28 mouse cellular contexts compared by ENCODE assay signal in genomic region chrX:103862877-103863276, GRCm38 (mm10).
"Had no signal": no experiment of that assay in that cellular context is flagged by ENCODE, and none has a peak within 500 bp of the region (broad histone marks: within the 10 kb centered on the region; RNA-seq: fewer than 3 reads in every experiment).

No protein-coding gene starts in this region.

- H3K27ac ChIP-seq: gastrocnemius, adult 2 months; heart, embryonic 10.5 days; hindbrain, embryonic 10.5 days; hindbrain, embryonic 12.5 days; hindbrain, embryonic 14.5 days; intestine, embryonic 15.5 days; left cerebral cortex, adult 2 months; limb, embryonic 10.5 days; limb, embryonic 12.5 days; liver, embryonic 13.5 days; liver, embryonic 15.5 days had no signal

- H3K27me3 ChIP-seq: intestine, embryonic 15.5 days had no signal

- H3K9ac ChIP-seq: heart, embryonic 12.5 days; hindbrain, embryonic 12.5 days; hindbrain, embryonic 14.5 days; intestine, embryonic 15.5 days; limb, embryonic 12.5 days; liver, embryonic 13.5 days; liver, embryonic 15.5 days; liver, postnatal 0 days had no signal

- H3K4me1 ChIP-seq: heart, embryonic 10.5 days; heart, embryonic 12.5 days; hindbrain, embryonic 10.5 days; hindbrain, embryonic 12.5 days; intestine, embryonic 15.5 days; limb, embryonic 10.5 days; limb, embryonic 12.5 days; liver, embryonic 13.5 days; liver, embryonic 15.5 days had no signal

- H3K4me3 ChIP-seq: gastrocnemius, adult 2 months; heart, embryonic 10.5 days; heart, embryonic 12.5 days; hindbrain, embryonic 10.5 days; hindbrain, embryonic 12.5 days; intestine, embryonic 15.5 days; left cerebral cortex, adult 2 months; limb, embryonic 10.5 days; limb, embryonic 12.5 days; liver, embryonic 13.5 days; liver, embryonic 15.5 days had no signal

- H3K4me2 ChIP-seq: heart, embryonic 12.5 days; hindbrain, embryonic 12.5 days; hindbrain, embryonic 14.5 days; intestine, embryonic 15.5 days; limb, embryonic 12.5 days; liver, embryonic 11.5 days; liver, embryonic 13.5 days; liver, embryonic 15.5 days had no signal

- DNase-seq: gastrocnemius, adult 2 months; gastrocnemius, postnatal 10 days; gastrocnemius, postnatal 25 days; heart, adult 18-20 months; heart, postnatal 10 days; heart, postnatal 4 days; kidney, adult 18-20 months; kidney, adult 8-10 months; kidney, postnatal 10 days; kidney, postnatal 25 days; kidney, postnatal 4 days; liver; liver, embryonic 13.5 days; liver, postnatal 0 days had no signal

- ATAC-seq: hindbrain, embryonic 16.5 days; inflammation-experienced regulatory T-cells, adult 6 months; intestine, embryonic 15.5 days; intestine, postnatal 0 days; liver, postnatal 0 days had no signal

- H3K36me3 ChIP-seq: heart, embryonic 10.5 days; heart, embryonic 12.5 days; hindbrain, embryonic 10.5 days; hindbrain, embryonic 12.5 days; intestine, embryonic 15.5 days; limb, embryonic 10.5 days; limb, embryonic 12.5 days; liver, embryonic 13.5 days; liver, embryonic 15.5 days had no signal

- H3K9me3 ChIP-seq: heart, embryonic 10.5 days; heart, embryonic 12.5 days; hindbrain, embryonic 10.5 days; hindbrain, embryonic 12.5 days; intestine, embryonic 15.5 days; limb, embryonic 10.5 days; limb, embryonic 12.5 days; liver, embryonic 13.5 days; liver, embryonic 15.5 days had no signal
